Mouse (Mus musculus): ENCODE data around the gene Rabl3.
A peak's percentile ranks its signal among the peaks of the same experiment; 100 is the strongest.

The Rabl3 gene

DNA sequence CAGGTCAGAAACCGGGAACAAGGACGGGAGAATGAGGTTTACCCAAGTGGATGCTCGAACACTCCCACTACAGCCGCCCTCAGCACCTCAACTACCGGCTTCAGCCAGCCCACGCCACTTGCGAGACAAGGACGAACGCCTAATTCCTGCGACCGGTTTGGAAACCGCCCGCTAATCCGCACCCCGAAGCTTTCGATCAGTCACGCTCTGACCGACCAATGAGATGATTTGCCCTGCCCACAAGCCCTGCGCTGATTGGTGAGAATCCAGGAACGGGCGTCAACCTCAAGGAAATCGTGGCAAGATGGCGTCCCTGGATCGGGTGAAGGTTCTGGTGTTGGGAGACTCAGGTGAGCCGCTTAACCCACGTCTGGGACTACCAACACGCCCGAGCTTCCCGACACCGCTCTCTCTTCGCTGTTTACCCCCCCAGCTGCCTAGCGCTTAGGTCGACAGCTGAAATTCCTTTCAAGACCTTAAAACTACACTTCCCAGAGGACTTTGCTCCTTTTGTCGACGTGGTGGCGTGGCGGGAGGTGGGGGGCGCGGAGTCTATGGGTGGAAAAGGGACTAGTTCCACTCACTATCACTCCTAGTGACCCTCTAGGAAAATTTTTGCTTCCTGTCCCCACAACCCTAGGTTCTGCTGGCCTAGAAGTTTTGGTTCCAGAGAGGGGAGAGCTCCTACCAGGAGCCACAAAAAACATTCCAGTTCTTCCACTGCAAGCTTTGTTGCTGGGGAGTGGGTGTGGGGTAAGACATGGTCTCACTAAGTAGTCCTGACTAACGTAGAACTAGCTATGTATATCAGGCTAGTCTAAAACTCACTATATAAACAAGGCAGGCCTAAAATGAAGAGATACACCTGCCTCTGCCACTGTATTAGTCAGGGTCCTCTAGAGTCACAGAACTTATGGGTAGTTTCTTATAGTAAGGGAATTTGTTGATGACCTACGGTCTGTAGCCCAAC, at the start of gene Rabl3, which contains the start of gene Gtf2e1:
Gene Rabl3, plus strand, starts transcription at position 275 of the 970 bp plus-strand sequence.
Gene Gtf2e1, minus strand, starts transcription at position 179 of the 970 bp plus-strand sequence.
- DNase-seq (ENCODE audit: low spot score in 2 of 2): peak; percentile 95 to 96

DNA sequence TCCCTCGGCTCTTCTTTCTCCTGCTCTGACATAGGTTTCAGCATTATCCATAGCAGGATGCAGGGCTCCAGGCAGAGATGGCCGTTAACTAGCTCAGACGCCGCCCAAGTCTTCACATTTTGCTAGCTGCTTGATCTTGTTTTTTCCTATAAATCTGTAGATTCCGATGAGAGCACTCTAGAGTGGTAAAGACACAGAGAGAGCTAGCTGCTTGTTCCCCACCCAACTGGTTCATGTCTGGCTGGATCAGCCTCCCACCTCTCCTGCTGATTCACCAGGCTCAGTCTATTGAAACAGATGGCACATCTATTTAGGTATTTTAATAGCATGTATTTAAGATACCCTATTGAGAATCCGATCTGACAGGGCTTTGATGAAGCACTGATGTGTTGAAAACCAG, 44.7 kb upstream of the Rabl3 start:
- DNase-seq (ENCODE audit: low spot score in 2 of 2): no peak

DNA sequence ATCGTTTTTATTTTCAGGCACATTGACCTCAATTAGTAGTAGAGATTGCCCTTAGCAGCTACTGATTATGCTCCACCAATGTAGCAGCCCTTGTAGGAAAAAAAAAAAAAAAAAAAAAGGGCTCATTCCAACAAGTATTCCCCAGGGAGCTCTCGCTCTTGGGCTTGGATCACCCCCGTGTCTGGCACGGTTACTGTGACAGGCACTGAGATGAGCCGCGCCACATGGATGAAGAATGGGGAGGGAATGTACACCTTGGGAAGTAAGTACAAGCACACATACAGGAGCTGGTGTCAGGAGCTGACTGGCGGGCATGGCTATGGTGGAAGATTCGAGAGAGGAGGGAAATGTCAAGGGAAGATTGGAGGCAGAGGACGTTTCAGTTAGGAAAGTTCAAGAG, 41.1 kb upstream of the Rabl3 start:
- no peak for DNase-seq (ENCODE audit: low spot score in 2 of 2)

DNA sequence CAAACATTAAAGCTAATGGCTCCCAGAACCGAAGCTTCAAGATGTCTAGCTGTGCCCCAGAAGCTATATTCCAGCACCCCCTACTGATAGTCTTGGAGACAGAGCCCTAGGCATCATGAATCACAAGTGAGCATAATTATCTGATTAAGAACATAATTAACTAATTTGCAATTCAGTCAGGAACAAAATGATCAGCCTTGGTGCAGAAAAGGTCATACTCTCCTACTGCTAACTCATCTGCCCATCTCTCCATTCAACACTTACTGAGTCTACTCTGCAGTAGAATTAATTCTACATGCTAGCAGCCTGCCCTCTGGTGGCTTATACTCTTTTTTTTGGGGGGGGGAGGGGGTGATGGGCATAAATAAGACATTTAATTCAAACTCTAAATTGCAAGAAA, 35.2 kb upstream of the Rabl3 start:
- DNase-seq (ENCODE audit: low spot score in 2 of 2): no peak

DNA sequence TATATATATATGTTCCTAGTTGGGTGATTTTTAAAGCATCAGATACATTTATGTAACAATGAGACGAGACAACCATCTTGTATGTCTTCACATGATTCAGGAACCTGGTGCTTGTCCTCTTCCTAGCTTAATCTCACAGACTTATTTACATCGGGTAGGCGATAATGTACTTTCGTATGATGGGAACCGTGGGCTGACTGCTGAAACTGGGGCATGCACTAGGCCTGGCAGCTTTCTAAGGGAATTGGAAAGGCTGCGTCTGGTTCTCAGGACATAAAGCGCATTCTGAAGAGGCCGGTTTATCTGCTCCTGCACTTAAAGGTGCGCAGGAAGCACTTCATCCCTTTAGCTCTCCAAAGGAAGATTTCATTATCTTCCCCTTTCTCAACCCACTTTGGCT, 32.9 kb upstream of the Rabl3 start:
- no peak for DNase-seq (ENCODE audit: low spot score in 2 of 2)

DNA sequence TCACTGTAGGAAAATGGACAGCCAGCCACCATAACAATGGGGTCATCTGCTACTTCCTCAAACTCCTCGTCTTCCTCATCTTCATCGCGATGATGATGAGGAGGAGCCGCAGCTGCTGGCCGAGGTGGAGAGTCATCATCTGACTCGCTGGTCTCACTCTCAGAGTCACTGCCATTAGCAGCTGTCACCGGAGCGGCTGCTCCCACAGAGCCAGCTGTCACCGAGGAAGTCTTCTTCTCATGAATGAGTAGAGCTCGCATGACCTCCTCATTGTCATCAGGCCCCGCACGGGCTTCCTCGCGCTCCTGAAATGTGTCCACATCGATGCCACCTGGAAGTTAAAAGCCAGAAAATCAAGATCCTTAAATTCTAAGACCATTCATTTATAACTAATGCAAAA, 28.2 kb upstream of the Rabl3 start:
- no peak for DNase-seq (ENCODE audit: low spot score in 2 of 2)

DNA sequence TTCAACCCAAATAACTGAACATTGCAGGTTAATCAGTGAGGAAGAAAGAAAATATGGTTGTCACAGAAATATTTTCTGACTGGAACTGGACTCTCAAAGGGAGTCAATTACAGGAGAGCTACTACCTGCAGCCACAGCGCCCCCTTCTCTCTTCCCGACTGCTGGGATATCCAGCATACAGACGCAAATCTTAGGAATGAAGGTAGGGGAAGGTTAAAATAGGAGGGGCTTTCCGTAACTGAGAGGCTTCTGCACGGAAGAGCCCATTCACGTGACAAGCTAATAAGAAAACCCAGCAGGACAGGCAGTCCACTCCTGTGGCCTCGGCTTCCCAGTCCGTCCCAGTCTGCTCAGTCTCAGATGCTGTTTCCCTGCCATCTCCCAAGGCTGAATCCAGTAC, 25.0 kb upstream of the Rabl3 start:
- no peak for DNase-seq (ENCODE audit: low spot score in 2 of 2)

DNA sequence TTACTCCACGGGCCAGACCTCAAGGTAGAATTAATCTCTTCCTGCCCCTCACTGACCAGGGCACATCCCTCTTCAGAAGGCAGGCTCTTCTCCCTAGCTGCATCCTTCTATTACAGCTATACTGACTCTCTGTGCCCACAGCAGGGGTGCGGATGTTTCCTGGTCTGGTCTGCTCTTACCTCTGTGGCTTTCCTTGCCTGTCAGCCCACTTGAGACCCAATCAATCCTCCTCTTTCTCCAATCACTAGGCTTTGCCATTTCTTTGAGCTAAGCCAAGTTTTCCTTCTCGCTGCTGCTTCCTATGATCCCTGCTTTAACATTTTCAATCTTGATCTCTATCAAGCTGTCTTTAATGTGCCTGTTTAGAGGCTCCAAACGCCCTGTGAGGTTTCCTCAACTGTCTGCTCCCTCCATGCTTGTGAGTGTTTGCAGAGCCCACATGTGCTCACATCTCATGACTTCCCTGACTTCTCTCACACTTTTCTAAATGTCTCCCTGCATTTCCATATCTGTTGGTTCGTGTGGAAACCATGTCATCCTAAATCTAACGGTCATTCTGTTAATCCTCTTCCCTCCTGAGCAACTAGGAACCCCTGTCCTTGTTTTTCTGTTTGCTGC, 23.2 kb upstream of the Rabl3 start:
- no peak for DNase-seq (ENCODE audit: low spot score in 2 of 2)

DNA sequence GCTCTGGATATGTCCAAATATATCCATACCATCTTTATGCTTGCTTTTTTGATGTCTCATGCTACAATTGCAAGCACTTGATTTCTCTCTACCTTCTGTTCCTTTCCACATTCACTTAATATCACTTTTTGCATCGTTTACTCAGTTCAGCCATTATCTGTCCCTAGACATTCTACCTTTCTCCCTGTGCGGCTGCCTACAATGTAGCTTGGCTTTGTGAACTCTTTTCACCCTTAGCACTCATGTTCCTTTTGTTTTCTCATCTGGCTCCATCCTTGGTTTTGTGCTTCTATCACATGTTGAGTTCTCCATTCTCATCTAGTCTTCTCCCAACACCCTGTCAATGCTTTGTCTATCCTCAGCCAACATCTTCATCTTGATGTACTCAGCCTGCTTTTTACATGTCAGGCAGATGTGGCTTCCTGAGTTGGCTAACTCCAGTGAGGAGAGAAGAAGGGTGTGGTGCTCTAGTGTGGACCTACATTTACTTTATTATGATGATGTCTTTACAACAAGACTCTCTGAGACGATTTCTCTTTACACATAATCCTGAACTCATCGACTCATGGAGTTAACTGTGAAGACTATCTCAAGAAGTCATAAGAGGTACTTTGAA, 22.0 kb upstream of the Rabl3 start:
- DNase-seq (ENCODE audit: low spot score in 2 of 2): no peak

DNA sequence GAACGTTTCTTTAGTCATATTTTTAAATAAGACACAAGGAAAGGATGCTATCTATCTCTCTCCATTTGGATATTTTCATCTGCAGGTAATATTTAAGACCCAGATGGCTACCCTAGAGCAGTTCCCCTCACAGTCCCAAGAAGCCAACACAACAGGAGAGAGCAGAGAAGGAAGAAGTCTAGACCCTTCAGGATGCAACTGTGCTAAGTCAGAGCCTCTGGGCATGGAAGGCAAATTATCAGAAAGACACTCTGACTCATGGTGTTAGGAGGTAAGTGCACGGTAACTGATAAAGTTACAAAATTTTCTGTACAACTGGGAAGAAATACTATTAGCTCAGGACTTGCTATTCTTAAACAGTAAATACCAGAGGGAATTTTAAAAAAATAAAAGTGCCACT, 21.0 kb upstream of the Rabl3 start:
- no peak for DNase-seq (ENCODE audit: low spot score in 2 of 2)

DNA sequence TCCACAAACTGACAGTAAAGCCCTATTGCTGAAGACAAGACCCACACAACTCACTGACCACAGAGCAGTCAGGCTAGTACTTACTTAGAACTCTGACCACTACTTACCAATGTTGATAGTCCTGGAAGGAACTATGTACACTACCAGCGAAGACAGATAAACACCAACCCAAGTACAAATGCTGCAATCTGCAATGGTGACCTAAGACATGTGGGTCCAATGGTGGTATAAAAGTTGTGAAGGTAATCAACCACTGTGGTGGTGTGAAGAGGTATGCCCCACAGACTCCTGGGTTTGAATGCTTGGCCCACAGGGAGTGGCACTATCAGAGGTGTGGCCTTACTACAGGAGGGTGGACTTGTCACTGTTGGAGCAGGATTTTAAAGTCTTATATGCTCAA, 20.0 kb upstream of the Rabl3 start:
- no peak for DNase-seq (ENCODE audit: low spot score in 2 of 2)

DNA sequence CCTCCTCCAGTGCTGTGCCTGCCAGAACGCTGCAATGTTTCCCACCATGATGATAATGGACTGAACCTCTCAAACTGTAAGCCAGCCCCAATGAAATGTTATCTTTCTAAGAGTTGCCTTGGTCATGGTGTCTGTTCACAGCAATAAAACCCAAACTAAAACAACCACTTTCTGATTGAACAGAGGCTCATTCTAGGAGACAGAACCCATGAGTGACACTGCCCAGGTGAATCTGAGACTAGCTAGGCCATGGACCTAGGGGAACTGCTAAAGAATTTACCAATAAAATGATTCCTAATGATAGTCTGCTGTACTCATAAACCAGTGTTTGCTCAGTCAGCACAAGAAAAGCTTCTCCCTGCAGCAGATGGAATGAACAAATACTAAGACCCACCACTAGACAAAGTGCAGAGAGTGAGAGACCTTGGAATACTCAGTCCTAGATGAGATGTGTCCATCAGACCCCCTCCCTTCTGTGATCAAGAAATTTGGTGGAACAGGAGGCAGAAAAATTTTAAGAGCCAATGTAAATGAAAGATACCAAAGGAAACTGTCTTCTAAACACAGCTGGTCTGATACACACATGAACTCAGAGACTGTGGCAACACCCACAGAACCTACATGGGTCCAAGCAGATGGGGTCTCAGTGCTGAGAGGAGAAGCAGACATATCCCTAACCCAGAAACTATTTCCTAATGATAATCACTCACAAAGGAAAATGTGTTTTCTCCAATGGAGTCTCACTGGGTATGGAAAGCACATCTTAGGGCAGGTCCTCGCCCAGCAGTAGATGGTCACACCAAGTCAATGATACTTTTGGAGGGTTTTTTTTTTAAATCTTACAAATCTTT, 19.3 kb upstream of the Rabl3 start:
- DNase-seq (ENCODE audit: low spot score in 2 of 2): no peak

DNA sequence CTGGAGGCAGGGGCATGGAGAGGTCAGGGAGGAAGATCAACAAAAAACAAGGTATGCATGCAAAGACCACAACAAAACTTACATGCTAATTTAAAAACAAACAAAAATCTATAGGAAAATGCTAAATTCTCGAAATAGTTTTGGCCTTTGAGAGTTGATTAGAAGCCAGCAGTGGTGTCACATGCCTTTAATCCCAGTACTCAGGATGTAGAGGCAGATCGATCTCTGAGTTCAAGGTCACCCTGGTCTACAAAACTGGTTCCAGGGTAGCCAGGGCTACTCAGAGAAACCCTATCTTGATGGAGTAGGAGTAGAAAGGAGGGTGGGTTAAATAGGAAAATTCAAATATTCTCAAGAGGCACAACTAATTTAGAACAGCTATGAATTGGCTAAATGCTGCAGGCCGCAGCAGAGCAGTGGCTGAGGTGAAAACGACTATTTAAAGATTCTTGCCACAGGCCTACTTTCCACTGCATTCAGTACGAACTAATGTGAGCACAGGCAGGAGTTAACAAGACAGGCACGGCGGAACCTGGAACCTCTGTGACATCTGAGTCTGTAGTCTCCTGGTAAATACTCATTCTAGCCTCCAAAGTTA, 17.5 kb upstream of the Rabl3 start:
- DNase-seq (ENCODE audit: low spot score in 2 of 2): no peak

DNA sequence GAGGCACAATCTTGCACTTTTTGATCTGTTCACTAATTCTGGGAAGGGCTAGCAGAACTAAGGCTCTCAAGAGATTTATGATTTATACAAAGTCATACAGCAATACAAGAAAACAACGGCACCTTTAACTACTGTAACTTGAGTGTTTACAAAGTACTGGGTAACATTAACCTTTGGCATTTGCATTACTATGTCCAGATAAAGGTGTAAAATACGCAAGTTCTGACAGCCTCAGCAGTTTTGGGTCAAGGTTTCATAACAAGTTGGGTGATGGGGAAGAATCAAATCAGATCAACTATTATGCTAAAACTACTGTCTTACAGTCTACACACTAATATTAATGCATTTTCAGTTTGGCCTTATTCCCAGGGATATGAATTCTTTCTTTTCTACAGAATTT, 14.6 kb upstream of the Rabl3 start:
- DNase-seq (ENCODE audit: low spot score in 2 of 2): no peak

DNA sequence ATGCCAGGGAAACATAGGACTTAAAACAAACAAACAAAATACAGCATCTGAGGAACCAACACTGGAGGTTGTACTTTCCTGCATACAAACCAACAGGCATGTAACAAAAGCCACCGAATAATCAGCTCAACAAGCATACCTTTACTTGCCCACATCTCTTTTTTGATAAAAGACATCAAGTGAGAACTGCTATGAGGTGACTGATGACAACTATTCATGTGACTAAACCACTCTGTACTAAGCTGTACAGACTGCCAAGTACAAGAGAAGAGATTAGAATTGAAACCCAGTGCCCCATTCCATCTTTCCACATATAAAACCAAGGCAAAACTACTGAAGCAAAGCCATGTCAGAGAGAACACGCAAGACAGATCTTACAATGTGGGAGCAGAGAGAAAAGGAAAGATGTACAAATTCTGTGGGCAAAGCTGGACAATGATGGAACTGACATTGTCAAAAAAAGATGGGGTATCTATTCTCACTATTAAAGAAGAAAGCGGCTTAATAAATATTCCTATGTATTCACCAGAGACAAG, 12.9 kb upstream of the Rabl3 start:
- DNase-seq (ENCODE audit: low spot score in 2 of 2): no peak

DNA sequence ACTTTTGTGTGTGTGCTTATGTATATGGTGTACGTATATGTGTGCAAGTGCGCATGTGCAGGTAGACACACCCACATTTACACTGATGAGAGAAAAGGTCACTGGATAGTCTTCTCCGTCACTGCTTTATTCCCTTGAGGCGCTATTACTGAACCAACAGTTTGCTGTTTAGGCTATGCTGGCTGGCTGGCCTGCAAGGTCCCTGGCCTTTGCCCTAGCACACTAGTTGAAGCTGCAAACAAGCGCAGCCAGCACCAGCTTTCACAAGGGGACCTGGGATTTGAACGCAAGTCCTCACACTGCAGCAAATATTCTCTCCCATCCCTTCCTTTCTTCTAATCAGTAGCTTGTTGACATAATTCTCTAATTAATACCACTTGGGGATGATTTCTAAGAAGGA, 9.5 kb upstream of the Rabl3 start:
- DNase-seq (ENCODE audit: low spot score in 2 of 2): no peak

DNA sequence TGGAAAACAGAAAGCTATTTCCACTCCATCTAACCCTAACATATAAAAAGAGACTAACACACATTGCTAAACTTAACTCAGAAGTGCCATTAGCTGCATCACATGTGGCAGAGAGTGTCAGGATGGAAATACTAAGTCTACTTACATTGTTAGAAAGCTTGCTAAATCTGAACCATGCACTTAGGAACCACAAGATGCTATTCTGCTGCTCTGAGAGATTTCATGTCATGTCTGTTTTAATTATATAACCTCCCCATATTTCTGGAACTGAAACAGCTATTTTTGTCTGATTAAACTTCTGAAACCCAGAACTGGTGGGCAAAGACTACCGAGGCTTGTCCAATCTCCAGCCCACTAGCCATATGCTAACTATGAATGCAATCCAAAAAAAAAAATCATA, 7.6 kb upstream of the Rabl3 start:
- no peak for DNase-seq (ENCODE audit: low spot score in 2 of 2)

DNA sequence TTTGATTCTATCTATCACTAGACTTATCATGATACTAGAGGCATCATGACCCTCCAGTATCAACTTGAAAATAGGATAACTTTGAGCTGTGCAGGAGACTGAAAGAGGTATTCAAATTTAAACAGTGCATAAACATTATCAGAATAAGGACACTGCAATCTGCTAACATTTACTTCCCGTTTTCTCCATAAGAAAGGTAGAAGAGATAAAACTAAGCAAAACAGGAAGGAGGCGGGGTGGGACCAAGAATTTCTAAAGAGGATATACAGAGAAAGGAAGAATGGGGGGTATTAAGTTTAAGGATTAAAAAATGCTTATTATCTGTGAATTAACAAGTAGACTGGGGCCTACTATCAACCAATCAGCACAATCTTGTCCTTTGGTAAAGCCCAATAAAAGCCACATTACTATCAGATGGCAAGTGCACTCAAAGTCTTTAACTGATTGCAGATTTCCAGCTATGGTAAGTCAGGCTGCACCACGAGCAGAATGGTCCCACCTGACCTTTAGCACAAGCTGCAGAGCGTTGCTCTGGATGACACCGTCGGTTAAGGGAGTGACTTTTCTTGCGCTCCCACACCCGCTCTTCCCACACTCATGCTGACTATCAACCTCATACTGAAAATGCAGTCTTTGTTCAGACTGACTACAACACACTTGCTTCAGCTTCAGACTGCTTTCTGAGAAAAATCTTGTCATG, 6.2 kb upstream of the Rabl3 start:
- no peak for DNase-seq (ENCODE audit: low spot score in 2 of 2)

DNA sequence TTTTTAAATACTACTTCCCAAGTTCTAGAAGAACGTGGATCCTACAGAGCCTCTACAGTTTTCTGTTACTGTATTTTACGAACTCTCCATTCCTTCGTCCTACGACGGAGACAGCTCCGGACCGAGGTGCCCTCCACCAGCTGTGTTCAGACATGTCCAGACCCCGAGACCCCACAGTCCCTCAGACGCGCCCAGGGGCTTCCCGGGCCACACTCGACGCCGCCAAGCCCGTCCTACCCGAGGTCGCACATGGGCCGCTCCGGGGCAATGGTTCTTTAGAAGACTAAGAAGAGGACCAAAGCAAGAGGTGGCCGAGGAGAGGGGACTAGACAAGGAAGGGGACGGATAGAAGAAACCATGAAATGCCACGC, 460 bp upstream of the Rabl3 start:
- DNase-seq (ENCODE audit: low spot score in 2 of 2): no peak

DNA sequence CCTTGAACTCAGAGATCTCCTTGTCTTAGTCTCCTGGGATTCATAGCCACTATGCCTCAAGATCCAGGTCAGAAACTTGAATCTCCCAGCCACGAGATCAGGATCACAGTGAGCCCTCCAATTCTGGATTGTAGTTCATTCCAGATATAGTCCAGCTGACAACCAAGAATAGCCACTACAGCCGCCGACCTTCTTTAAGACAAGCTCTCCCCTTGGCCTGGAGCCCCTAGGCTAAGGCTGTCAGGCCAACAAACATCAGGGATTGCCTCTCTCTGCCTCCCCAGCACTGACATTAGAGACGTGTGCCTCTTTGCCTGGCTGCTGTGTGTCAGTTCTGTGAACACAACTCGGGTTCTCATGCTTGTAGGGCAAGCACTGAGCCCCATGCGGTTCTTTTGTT, 1.1 kb downstream of the Rabl3 start:
- no peak for DNase-seq (ENCODE audit: low spot score in 2 of 2)

DNA sequence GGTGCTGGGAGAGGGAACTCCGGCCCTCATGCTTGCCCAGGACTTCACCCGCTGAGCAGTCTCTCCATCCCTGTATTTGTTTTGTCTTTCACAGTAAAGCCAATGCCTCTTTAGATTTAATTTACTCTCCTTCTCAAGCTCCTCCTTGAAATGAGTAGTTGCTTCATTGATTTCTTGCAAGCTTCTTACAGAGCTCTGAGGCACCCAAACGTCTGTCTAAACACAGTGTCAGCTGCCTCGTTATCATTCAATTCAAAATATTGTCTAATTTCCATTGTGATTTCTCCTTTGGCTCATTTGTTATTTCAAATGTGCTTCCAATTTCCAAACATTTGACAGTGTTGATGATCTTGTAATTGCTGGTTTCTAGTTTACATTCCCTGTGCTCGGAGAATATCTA, 6.6 kb downstream of the Rabl3 start:
- no peak for DNase-seq (ENCODE audit: low spot score in 2 of 2)
